Mouse (Mus musculus) right cerebral cortex, postnatal 4 days (tissue): ENCODE results near the gene Baiap2l1.

Source experiments
- DNase-seq: peaks from one replicate; pipeline ENCODE4 v3.0.0-alpha.2; 2022

Baiap2l1 gene

DNA sequence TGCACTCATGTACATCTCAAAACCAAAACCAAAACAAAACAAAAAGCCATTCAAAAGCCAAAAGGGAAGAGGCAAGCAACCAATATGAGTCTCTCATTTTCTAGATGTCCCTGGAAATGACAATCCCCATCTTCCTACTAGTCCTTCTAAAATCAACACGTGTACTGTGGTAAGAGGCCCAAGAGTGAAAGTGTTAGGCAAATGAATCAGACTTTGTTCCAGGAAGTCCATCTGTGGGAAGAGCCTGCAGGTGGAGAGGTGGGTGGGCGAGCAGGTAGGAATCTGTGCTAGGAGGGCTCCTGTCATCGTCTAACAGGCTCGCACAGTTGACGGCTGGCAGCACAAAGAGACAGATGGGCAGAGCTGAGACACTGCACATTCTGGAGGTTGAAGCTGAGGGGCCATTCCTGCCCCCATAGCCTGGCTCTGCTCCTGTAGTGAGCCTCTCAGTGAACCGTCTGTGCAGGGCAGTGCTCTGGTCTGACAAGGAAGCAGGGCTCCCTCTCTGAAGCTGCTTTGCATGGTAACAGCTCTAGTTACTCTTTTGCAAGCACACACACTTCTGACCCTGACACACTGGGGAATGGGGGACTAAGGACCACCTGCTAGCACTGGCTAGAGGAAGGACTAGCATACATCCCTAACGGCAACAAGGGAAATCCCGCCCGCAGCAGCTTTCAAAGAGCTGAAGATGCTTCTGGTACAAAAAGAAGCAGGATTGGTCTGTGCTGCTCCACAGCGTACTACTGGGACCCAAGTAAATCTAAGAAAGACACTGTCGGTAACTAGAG lies 75.2 kb downstream of the Baiap2l1 start:
- DNase-seq, result no peak

DNA sequence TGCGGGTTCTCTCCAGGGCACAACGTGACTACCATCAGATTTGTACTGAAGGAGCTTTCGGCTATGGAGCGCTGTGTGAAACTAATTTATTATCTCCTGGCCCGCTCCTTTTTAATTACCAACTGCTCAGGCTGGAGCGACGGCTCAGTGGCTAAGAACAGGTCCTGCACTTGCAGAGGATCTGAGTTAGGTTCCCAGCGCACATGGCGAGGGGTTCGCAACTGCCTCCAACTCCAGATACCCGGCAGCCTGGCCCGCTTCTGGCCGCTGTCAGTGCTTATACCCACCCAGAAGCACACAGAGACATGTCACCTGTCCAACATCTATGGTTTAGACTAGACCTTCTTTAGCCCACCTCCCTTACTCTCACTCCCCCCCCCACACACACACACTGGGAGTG lies 78.0 kb downstream of the Baiap2l1 start:
- DNase-seq, result no peak

GRCm38 (mm10) chr5:144279081-144279541 lies 78.8 kb downstream of the Baiap2l1 start:
- DNase-seq, result no peak

DNA sequence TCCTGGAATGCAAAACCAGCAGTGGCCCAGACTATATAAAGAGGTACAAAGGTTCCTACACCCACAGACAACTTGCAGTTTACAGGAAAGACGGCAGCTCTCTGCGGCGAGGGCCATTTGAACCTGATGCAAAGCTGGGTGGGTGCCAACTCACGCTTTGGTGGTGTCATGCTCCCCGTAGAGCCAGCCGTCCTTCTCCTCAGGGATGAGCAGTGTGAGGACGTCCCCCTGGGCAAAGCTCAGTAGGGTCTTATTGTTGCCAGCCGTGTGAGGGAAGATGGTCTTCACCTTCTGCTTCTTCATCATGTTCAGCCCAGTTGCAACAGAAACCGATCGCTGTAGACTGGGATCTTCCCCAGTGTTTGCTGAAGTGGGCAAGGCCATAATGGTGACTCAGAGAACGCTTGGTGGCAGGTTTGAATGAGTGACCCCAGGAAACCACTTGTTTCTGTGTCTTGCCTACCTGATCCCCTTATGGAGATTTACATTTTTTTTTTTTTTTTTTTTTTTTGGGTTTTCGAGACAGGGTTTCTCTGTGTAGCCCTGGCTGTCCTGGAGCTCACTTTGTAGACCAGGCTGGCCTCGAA lies 79.4 kb downstream of the Baiap2l1 start:
- DNase-seq, result no peak

GRCm38 (mm10) chr5:144276898-144277630 lies 80.8 kb downstream of the Baiap2l1 start:
- no peak for DNase-seq

DNA sequence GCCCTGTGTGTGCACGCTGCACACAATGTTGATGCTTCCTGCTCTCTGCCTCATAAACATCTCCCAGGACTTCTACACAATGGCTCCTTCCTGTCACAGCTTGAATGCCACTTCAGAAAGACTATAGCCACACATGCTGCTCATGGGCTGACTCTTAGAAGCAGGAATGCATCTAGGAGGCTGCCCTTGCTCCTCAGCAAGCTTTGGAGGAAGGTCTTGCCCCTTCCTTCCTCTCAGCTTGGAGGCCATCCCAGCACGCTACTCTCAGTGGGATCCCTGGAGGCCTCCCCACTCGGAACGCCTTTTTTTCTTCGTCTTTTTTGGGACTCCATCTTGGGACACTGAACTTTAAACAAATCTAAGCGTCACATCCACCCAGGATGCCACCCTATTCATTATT lies 83.0 kb downstream of the Baiap2l1 start:
- DNase-seq, result no peak

DNA sequence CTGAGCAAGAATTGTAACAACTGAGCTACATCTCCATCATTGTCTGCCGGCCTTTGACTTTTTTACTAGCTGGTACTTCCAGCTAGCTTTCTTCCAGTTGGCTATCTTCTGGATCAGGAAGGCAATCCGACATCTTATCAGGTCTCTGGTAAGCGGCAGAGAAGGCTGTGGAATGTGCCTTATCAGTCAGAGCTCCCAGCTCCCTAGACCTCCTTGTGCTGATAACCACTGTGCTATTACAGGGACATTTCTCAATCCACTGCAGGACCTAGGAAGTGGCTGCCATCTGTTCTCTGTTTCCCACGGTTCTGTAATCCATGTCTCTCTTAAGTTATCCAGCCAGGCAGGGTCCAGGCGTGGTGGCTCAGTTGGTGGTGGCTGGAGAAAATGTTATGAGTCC lies 86.1 kb downstream of the Baiap2l1 start:
- DNase-seq, result no peak

DNA sequence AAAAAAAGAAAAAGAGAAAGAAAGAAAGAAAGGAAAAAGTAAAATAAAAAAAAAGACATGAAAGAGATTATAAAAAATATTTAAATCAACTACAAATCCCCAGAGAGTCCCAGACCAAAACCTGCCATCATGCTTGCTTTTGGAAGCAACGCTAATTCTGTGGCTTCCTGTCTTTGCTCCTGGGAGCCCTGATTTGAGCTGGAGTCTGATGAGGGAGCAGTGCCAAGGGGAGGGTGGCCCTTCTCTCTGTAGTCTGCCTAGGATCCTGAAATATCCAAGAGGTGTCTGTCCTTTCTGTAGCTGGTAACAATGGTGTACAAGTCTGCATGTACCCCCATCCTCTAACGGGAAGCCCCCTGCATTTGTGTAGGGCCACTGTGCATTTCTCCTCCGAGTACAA lies 86.8 kb downstream of the Baiap2l1 start:
- no peak for DNase-seq

DNA sequence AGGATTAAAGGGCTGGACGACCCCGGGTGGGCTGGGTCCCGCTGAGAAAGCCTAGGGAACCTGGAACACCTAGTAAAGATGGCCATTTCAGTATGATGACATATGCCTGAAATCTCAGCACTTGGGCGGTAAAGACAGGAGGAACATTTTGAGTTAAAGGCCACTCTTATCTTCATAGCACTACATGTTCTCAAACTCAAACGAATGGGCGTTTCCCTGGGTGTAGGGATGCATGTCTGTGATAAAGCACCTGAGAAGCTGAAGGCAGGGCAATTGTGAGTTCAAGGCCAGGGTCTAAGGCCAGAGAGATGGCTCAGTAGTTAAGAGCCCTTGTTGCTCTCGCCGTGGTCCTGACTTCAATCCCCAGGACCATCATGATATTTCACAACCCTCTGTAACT lies 87.5 kb downstream of the Baiap2l1 start:
- DNase-seq, result no peak

DNA sequence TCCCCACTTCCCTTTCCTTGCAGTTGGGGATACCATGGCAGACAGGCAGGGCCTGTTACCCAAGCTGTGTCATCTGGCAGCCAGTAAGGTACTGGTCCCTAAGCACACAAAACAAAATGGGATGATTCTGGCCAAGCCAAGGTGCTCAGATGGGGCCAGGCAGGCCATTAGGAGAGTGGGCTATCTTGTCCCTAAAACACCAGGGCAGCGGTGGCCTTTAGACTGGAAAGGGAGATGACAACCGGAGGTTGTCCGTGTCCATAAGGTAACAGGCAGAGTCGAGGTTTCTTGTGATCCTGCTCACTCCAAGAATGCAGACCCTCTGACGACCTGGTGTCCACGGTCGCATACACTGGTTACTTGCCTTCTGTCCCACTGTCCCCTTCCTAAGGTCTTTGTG lies 88.0 kb downstream of the Baiap2l1 start:
- DNase-seq, result no peak

- peak; percentile 65 for DNase-seq
Observed at GRCm38 (mm10) chr5:144267535-144268241, 90.2 kb downstream of the Baiap2l1 start.

GRCm38 (mm10) chr5:144263496-144263895 lies 94.4 kb downstream of the Baiap2l1 start:
- DNase-seq, result no peak

- DNase-seq, result no peak
Observed at GRCm38 (mm10) chr5:144263082-144263481, 94.8 kb downstream of the Baiap2l1 start.

GRCm38 (mm10) chr5:144261829-144262228 lies 96.1 kb downstream of the Baiap2l1 start:
- DNase-seq, result no peak

DNA sequence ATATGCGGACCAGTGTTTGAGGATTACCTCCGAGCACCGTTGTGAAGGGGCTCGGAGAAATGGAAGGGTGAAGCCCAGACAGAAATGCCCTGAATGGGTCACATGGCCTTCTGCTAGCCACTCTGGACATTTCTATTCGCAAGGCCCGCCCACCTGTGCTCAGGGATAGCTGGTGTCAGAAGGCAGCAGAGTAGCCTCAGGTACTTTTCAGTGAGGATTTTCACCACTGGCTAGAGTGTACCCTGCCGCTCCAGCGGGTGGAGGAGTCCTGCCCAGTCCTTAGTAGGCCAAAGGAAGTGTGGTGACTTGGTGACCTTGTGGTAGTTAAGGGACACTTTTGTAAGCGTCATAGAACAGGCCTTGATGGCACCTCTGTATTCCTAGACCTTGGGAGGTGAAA lies 96.6 kb downstream of the Baiap2l1 start:
- no peak for DNase-seq

DNA sequence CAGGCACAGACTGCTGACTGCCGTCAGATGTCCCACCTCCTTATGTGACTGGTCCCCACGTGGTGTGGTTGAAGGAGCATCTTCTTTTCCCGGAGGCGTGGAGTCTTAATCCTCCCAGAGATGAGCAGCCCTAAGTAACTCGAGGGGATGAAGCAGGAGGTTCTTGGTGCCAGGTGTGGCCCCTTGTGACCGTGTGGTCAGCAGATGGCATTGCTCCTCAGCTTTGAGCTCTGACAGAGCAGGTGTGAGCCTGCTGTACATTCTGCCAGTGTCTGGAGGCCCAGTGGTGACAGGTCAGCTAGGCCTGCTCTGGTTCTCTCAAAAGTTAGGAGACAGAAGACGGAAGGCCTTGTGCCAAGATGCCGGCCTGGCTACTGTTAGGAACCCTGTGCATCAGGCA lies 97.4 kb downstream of the Baiap2l1 start:
- DNase-seq, result no peak

DNA sequence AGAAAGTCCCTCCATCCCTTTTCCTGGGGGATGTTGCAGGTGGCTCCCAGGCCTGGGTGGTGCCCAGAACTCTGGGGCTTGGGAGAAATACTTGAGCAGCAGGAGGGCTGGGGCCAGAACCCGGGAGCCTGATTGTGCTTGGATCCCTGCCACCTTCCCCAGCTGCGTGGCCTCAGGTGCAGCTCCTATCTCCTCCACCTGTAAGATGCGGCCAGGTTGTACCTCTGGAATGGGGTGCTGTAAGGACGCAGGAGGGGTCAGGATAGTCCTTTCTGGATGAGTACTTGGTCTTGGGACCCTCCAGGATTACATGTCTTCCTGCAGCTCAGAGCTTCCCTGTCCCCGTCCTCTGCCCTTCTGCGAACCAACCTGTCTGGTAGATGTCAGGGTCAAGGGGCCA lies 98.7 kb downstream of the Baiap2l1 start:
- no peak for DNase-seq

- DNase-seq, result no peak
Observed at GRCm38 (mm10) chr5:144258687-144259086, 99.2 kb downstream of the Baiap2l1 start.

DNA sequence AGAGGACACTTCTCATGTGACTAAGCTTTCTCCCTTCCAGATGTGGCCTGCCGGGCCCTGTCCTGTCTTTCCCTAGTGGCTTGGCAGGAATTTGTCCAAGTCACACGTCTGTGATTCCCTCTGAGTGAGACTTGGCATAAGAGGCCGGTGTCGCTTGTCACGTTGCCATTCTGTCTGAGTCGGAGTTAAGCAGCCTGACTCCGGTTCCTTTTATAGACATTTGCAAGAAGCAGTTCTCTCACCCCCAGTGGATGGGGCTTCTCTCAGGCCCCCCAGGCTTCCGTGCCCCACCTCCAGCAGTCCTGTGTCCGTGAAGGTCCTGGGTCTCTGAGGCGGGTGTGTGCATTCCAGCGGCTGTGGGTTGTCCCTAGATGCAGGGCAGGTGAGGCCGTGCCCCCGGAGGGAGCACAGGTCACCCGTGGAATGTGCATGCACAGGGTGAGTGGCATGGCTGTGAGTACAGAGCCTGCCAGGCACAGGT lies 99.7 kb downstream of the Baiap2l1 start:
- DNase-seq, result peak; percentile 44

DNA sequence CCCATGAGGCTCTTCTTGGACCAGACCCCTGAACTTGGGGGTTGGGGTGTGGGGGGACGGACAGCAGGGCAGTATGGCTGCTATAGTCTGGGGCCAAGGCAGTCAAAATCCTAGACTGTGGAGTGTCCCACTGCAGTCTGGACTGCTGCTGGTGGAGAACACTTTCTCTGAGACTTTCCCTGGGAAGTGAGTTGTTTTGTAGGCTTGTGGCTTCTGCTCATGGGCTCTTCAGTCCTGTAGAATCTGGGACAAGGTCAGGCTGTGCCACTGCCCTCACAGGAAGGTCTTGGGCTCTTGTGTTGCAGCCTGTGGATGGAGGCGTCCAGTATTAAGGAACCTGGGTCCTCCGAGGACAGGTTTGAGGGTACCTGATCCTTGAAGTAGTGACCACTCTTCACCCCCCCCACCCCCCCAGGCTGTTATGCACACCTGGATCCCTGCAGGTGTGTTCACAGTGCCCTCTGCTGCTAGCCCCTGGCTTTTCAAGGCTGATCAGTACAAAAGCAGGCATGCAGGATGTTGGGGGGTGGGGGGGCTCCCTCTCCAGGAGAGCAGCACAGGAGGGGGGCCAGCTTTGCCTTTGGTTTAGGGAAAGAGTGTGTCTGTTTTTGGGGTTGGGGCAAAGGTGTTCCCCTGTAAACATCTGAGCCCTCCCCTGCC lies 100.3 kb downstream of the Baiap2l1 start:
- DNase-seq, result no peak

DNA sequence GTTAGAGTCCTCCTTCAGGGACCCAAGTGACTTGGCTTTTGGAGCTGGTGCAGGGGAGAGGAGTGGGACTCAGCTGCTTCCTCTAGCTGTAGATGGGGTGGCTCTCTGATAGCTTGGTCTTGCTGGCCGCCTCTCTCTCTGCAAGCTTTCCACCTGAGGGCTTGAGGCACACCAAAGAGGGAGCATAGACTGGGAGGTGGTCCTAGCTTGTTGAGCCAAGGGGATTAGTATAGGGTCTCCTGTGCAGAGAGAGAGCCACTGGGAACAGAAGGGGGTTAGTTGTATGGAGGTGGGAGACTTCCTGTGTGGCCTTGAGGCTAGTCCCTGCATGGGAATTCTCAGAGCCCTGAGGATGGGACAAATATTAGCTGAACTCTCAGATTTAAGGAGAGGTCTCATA lies 101.0 kb downstream of the Baiap2l1 start:
- DNase-seq, result no peak

- DNase-seq, result no peak
Observed at GRCm38 (mm10) chr5:144256541-144256870, 101.4 kb downstream of the Baiap2l1 start.
